Mouse (Mus musculus): ENCODE measurements around the gene Atic. TPM values are rescaled to one million over a fixed set of nuclear protein-coding genes. Genes with fewer than 3 reads are reported as not detected.
A peak's percentile ranks its signal among the peaks of the same experiment; 100 is the strongest.

The Atic gene
- polyA plus RNA-seq, 1 experiment from 2014 or later, result 37.4 TPM

DNA sequence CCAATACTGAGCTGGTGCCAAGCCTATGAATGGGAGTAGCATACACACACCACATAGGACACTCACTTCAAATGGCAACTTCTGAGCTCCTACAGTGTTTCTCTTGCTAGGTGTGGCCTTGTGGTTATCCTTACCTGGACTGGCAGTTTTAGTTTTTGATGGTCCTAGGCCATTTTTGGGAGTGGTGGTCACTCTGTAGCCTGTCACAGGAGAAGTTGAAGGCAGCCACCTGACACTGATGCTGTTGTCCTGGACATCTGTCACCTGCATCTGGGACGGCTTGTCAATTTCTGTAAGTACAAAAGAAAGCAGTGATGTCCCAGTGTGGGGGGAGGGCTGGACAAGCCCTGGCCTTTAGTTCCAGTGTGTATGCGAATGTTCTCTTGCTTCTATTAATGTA lies 48.8 kb downstream of the Atic start:
- Histone ChIP-seq H3K36me3 (replicated peaks) (peaks cover 72% of the 10 kb centered on the region), H3K27ac (no peak overlapping the region), H3K9ac (no peak overlapping the region)

DNA sequence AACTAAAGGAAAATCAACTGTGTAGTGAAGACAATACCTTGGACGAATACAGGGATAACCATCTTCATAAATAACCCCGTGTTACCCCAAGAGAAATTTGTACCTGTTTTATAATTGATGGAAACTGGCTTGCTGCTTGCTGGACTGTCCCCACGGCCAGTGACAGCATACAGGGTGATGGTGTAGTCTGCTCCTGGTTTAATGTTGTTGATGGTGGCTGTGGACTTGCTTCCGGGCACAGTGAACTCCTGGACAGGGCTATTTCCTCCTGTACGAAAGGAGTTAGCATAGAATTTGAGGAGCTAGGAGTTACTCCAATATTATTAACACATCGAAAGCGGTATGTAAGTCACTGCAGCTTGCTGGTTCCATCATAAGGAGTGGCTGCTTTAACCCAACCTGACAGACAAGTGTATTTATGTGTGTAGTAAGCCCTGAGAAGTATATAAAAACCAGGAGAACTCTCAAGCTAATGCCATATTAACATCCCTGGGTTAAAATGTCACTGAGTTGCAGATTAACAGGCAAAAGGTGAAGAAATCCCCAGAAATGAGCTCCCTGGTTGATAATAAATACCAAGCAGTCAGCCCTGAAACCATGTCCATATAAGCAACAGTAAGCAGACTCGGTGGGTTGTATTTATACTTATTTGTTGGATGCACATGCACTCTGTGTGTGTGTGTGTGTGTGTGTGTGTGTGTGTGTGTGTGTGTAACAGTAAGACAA lies 49.8 kb downstream of the Atic start:
- ATAC-seq (ENCODE audit: low FRiP score), result no peak
- WGBS, result 95% methylated on average over 8 of the region's 8 CpGs

More for the DNA sequence above, 48.8 kb downstream of the Atic start:
- Histone ChIP-seq H3K4me2 (no peak overlapping the region), H3K27me3 (peaks cover 18% of the 10 kb centered on the region), H3K9me3 (no peaks in the 10 kb centered on the region), H3K4me3 (replicated peaks) (no peak overlapping the region), H3K4me1 (no peaks in the 10 kb centered on the region)
- no peak for ATAC-seq (ENCODE audit: low FRiP score)
- 97% methylated on average over 2 of the region's 2 CpGs for WGBS

DNA sequence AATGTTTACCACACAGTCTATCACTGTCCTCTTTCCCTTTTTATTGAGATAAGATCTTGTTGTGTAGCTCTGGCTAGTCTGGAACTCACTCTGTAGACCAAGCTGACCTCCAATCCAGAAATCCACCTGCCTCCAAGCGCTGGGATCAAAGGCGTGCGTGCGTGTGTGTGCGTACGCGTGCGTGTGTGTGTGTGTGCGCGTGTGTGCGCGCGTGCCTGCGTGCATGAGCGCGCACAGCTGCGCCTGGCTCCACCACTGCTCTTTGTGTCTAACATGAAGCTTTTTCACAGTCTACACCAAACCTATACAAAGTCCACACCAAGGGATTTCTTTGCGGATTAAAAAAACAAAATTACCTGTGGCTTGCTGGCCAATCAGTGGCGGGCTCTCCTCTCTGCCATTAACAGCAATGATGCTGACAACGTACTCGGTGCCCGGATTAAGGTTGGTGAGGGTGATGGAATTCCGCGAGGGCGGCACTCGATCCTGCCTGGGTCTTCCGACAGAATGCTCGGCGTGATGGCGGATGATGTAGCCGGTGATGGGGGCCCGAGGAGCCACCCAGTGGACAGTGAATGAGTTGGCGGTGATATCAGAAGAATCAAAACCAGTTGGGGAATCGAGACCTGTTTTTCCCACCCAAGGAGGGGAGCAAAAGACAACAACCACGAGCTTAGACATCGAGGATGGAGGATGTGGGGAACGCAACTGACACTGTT lies 52.3 kb downstream of the Atic start:
- no peak overlapping the region for H3K9ac ChIP-seq
- peaks cover 78% of the 10 kb centered on the region for H3K36me3 ChIP-seq (replicated peaks)
- H3K4me1 ChIP-seq, result no peaks in the 10 kb centered on the region
- H3K27ac ChIP-seq, result no peak overlapping the region
- H3K27me3 ChIP-seq, result peaks cover 47% of the 10 kb centered on the region
- no peak overlapping the region for H3K4me3 ChIP-seq (replicated peaks)
- no peak for ATAC-seq (ENCODE audit: low FRiP score)
- H3K9me3 ChIP-seq, result no peaks in the 10 kb centered on the region
- 97% methylated on average over 37 of the region's 37 CpGs for WGBS
- no peak overlapping the region for H3K4me2 ChIP-seq

More for the DNA sequence above, 49.8 kb downstream of the Atic start:
- peaks cover 28% of the 10 kb centered on the region for H3K27me3 ChIP-seq
- H3K4me1 ChIP-seq, result no peaks in the 10 kb centered on the region
- H3K9ac ChIP-seq, result no peak overlapping the region
- no peak overlapping the region for H3K4me2 ChIP-seq
- no peaks in the 10 kb centered on the region for H3K9me3 ChIP-seq
- no peak overlapping the region for H3K4me3 ChIP-seq (replicated peaks)
- H3K27ac ChIP-seq, result no peak overlapping the region
- peaks cover 75% of the 10 kb centered on the region for H3K36me3 ChIP-seq (replicated peaks)

- 91% methylated on average over 5 of the region's 5 CpGs for WGBS
- peaks cover 47% of the 10 kb centered on the region for H3K27me3 ChIP-seq
These were observed 53.0 kb downstream of the Atic start for GRCm38 (mm10) chr1:71609916-71610315.

DNA sequence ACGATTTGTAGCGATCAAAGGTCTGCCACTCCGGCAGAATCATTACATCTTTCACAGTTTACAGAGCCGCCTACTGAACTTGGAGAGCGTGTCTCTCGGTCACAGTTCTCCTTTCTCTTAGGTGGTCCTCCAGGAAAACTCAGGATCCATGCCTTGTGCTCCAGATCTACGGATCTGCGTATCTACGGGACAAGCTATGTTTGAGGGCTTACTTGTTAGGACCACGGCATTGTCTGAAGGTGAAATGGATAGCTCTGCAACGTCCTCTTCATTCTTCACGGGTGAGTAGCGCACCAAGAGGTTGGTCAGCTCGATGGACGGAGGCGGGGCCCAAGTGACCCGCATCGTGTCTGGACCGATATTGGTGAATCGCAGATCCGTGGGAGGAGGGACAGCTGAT lies 55.3 kb downstream of the Atic start:
- Histone ChIP-seq H3K36me3 (replicated peaks) (peaks cover 57% of the 10 kb centered on the region), H3K27me3 (peaks cover 56% of the 10 kb centered on the region), H3K27ac (no peak overlapping the region), H3K4me2 (no peak overlapping the region), H3K4me3 (replicated peaks) (no peak overlapping the region), H3K9me3 (no peaks in the 10 kb centered on the region), H3K4me1 (peaks cover 12% of the 10 kb centered on the region), H3K9ac (no peak overlapping the region)
- ATAC-seq (ENCODE audit: low FRiP score), result no peak
- 95% methylated on average over 21 of the region's 21 CpGs for WGBS

More at GRCm38 (mm10) chr1:71609916-71610315, 53.0 kb downstream of the Atic start:
- no peak overlapping the region for H3K4me3 ChIP-seq (replicated peaks)
- H3K36me3 ChIP-seq (replicated peaks), result peaks cover 71% of the 10 kb centered on the region
- ATAC-seq (ENCODE audit: low FRiP score), result no peak
- H3K9me3 ChIP-seq, result no peaks in the 10 kb centered on the region
- no peak overlapping the region for H3K27ac ChIP-seq
- H3K4me1 ChIP-seq, result peaks cover 7% of the 10 kb centered on the region
- H3K4me2 ChIP-seq, result no peak overlapping the region
- H3K9ac ChIP-seq, result no peak overlapping the region

DNA sequence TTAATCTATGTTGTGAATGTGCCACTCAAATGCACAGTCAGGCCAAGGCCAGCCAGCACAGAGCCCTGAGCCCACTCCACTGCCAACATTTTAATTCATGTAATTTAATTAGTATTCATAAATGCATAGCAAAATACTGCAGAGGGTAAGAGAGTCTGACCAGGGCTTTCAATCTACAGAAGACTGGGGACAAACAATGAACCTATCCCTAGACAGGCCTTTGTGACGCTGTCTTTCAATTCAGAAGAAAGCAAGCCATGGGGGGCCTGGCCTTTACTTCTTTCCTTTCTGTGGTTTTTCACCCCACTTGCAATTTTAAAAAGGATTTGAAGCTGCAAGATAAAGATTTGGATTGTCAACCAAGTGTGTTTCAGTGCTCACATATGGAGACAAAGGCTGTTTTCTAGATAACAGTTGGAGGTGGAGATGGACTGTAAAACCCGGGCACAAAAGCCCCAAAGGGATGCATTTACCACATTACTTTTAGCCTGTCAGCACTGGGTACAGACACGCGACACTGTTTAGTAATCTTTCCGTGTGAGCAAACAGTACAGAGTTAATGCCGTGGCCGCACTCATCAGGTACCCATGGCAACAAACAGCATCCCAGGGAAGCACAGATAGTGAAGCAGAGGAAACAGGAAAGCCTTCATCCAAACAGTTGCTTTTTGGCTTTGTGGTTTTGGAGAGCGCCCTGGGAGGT lies 57.7 kb downstream of the Atic start:
- Histone ChIP-seq H3K9me3 (no peaks in the 10 kb centered on the region), H3K36me3 (replicated peaks) (peaks cover 68% of the 10 kb centered on the region)

GRCm38 (mm10) chr1:71621526-71621925 lies 64.6 kb downstream of the Atic start:
- H3K36me3 ChIP-seq (replicated peaks), result peaks cover 61% of the 10 kb centered on the region
- H3K4me1 ChIP-seq, result no peaks in the 10 kb centered on the region
- H3K4me3 ChIP-seq (replicated peaks), result no peak overlapping the region
- 98% methylated on average over 2 of the region's 2 CpGs for WGBS
- no peak overlapping the region for H3K27ac ChIP-seq
- no peak overlapping the region for H3K9ac ChIP-seq
- ATAC-seq (ENCODE audit: low FRiP score), result no peak
- H3K4me2 ChIP-seq, result no peak overlapping the region
- no peaks in the 10 kb centered on the region for H3K9me3 ChIP-seq
- H3K27me3 ChIP-seq, result peaks cover 40% of the 10 kb centered on the region

More for the DNA sequence above, 57.7 kb downstream of the Atic start:
- peak; percentile 90 for ATAC-seq (ENCODE audit: low FRiP score)
- H3K9ac ChIP-seq, result no peak overlapping the region
- peak overlapping the region; percentile 32; the same call in 1 of the 2 replicates for H3K27ac ChIP-seq
- H3K4me2 ChIP-seq, result no peak overlapping the region
- peaks cover 68% of the 10 kb centered on the region for H3K27me3 ChIP-seq
- WGBS, result 23% methylated on average over 8 of the region's 8 CpGs
- H3K4me3 ChIP-seq (replicated peaks), result no peak overlapping the region
- H3K4me1 ChIP-seq, result peaks cover 12% of the 10 kb centered on the region

DNA sequence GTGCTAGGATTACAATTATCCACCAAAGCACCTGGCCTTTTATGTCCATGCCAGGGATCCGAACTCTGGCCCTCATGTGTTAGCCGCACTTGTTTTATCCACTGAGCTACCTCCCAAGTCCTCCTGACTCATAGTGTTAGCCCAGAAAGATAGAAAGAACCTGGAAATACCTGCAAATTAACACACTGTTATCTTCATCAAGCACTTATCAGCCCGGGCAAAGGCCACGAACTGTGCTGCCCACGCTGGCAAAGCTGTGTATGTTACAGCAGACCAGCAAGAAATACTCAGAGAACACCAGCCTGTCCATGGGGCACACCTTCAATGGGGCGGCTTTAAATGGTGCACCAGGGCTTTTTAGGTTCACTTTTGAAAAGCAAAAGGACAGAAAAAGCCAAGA lies 66.7 kb downstream of the Atic start:
- 95% methylated on average over 6 of the region's 6 CpGs for WGBS
- no peaks in the 10 kb centered on the region for H3K4me1 ChIP-seq
- H3K36me3 ChIP-seq (replicated peaks), result peaks cover 67% of the 10 kb centered on the region

More for the DNA sequence above, 66.7 kb downstream of the Atic start:
- Histone ChIP-seq H3K4me2 (no peak overlapping the region), H3K9ac (no peak overlapping the region), H3K4me3 (replicated peaks) (no peak overlapping the region), H3K27me3 (peaks cover 20% of the 10 kb centered on the region), H3K9me3 (no peaks in the 10 kb centered on the region), H3K27ac (no peak overlapping the region)
- ATAC-seq (ENCODE audit: low FRiP score), result no peak

Other genes with a start within 250 kb of the Atic start
- not detected in 2 replicates for gene Abca12, start 142.2 kb upstream of the Atic start, polyA plus RNA-seq (2016; fragmentation: Nextera tagmentation; extraction: Ambion mirVana)
- 93.2 and 96.6 TPM in 2 replicates for gene Fn1, start 96.0 kb downstream of the Atic start, polyA plus RNA-seq (2016; fragmentation: Nextera tagmentation; extraction: Ambion mirVana)